Mouse (Mus musculus) layer of hippocampus, adult 11-12 months (tissue): ENCODE data around the gene Frmpd4.
A peak's percentile ranks its signal among the peaks of the same experiment; 100 is the strongest.

ENCODE experiments used
- DNase-seq: peaks from one replicate; pipeline ENCODE4 v3.0.0; 2022; ENCODE audit warnings: low spot score

Frmpd4 gene

DNA sequence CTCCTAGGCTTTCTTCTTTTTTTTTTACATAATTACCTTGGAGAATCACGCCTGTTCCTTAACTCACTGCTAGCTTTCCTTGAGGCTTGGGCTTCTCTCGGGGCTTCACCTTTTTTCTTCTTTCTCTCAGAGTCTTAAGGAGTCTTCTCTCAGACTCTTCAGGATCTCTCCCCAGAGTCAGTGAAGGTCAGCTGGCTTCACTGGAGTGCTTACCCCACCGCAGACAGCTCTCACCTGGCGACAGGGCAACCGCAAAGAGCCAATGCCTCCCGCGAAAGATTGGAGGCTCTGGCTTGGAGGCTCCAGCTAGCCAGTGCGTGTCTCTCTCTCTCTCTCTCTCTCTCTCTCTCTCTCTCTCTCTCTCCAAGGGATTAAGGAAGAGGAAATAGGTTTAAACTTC is 453.0 kb downstream of the Frmpd4 start:
- DNase-seq, result no peak

DNA sequence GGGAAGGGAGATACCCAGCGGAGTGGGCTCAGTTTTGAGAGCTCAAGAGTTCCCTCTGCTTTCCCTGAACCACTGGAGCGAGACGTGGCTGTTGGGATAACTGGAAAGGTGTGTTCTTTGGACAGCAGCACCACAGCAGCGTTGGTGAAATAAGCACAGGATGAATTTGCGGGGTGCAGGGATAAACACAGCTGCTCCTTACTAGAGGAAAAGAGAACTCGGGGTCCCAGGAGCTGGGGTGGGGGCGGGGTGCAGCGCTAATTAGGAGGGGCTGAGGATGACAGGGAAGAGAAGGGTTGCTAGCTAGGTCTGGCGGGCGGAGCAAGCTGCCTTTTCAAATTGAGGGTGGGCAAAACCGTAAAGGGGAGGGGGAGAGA is 453.5 kb downstream of the Frmpd4 start:
- DNase-seq, result no peak

DNA sequence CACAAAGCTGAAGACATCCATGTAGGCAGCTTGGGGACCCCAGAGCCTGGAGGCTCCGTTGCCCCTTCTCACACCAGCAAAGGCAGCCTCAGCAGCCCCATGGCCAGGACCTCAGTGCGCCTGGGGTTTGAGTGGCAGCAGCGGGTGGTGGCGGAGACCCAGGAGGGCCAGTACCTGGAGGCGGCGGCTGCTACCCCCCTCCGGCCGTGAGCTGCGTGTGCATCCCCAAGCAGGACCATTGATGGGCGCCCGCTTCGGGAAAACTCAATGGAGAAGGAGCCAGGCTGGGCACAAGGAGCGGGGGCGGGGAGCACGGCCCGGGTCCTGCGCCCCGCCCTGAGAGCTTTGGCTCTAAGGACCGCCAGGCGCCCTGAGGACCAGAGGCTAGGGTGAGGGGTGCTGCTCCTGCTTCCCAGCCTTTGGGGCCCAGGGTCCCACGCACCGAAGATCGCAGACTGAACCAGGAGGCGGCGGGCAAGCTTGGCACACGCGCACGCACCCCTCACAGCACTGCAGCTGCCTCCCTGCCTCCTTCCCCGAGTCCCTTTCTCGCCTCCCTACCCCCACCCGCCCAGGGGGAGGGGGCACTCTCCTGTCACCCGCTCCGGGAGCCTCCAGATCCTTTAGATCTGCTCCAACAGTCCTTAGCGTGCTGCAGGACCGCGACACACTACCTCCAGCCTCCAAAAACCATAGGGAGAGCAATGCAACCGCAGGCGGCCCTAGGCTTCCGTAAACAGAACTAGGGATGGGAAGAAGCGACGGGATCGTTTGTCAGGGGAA is 454.0 kb downstream of the Frmpd4 start:
- DNase-seq, result peak; percentile 18

DNA sequence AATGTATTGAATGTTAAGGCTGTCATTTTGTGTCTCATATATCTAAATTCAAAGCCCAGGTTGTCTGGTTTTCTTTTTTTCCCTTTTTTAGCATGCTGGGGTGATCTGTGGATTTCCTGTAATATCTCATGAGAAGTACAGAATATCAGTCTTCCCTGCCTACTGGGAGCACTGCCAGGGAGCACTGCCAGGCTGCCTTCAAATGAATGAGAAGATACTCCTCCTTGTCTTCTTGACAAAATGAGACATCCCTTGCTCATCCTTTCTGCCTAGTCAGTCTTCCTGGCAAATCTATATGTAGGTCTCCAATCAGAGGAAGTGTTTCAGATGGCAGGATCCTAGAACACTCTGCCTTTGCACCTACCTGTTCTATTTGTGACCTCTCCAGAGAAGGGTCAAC is 535.4 kb downstream of the Frmpd4 start:
- no peak for DNase-seq

DNA sequence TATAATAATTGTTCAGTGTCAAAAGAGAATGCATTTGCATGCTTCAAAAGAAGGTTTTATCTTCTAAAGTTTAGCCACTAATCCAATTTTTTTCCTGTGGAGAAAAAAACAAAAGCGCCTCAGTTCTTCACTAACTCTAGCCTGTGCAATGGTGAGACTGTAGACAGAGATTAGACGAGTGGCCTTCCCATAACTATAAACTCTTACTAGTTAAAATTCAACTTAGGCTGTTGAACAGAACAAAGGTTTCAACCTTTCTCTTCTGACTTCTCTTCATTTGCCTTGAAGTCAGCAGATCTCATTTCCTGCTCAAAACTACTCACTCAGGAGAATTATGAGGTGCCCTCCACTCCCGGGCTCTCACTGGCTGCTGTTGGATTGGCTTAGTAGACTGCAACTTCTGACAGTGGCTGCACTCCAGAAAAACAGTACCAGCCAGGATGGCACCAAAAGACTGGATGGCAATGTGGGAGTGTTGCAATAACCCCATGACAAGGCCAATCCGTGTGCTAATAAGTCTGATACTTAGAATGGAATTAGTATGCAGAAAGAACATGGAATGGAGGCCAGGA is 556.4 kb downstream of the Frmpd4 start:
- no peak for DNase-seq

DNA sequence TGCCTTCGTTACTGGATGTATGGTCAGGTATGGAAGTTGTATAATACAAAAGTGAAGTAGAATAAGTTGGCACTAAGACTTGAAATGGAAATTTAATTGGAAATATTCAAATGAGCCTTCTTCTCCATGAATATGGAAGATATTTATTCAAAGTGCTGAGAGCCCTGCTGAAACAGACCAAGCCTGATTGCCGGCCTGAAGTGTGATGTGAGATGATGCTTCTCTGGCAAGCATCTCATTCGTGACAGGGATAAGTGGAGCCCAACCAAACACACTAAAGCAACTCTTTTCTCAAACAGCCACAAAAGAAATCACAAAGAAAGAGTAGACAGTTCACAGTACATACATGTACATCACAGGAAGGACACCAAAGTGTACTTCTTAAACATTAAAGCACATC is 559.2 kb downstream of the Frmpd4 start:
- no peak for DNase-seq

DNA sequence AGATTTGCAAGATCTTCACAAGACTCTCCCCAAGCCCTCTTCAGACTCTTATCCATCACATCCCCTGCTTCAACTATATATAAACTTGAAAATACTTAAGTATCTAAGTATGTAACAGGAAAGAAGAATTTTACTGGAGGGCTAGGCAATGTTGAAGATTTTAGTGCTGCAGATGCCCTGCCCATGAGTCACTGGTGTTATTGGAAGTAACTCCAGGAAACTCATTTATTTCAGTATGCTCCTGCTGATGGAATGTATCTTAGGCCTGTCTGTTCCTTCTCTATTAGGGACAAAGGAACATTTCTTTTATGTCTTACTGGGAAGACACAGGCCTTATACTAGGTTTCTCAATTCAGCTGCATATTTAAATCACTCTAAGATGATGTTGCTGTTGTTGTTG is 592.2 kb downstream of the Frmpd4 start:
- DNase-seq, result no peak

DNA sequence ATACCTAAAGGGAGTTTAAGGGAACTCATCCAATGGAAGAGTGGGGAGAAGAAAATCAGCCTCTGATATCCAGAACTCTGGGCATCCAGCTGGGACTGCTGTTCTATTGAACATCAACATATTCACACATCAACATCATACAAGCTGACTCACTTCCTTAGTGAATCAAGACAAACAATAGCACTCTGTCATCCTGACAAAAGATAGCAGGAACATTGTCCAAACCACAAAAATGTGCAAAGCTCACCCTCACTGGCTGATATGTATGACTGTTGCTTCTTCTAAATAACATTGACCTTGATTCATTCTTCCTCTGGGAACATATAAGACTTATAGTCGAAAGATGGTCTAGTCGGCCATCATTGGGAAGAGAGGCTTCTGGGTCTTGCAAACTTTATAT is 625.8 kb downstream of the Frmpd4 start:
- DNase-seq, result no peak

DNA sequence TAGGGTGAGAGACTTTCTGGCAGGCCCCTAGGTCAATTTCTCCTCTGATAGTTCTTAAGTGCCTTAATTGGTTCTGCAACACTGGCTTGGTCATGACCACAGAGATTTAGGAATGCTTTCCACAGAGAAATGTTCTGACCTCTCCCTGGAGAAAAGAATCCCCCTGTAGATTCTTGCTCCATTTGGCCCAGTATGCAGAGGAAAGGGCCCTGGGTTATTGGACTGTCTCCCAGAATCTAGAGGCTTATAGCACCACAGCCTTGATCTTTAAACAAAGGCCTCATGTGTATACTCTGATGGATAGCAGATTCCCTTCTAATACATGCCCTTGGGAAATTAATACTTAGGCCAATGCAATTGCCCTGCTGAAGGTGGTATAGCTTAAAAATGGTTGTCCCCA is 667.5 kb downstream of the Frmpd4 start:
- DNase-seq, result no peak

DNA sequence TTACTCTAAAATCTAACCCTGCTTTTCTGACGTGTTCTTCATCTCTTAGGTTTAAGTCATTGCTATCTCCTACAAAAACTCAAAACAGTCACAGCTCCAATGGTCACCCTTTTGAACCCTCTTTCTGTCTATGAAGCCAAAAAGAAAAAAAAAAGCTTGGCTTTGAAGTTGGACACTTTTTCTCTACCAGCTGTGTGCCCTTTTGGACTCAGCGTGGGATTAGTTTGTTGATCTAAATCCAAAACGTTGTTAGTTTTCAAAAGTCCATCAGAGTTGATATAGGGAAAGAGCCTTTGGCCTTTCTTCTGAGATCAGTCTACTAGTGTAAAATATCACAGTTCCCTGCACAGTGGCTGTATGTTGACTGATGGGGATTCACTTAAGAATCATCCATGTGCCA is 676.0 kb downstream of the Frmpd4 start:
- DNase-seq, result no peak

DNA sequence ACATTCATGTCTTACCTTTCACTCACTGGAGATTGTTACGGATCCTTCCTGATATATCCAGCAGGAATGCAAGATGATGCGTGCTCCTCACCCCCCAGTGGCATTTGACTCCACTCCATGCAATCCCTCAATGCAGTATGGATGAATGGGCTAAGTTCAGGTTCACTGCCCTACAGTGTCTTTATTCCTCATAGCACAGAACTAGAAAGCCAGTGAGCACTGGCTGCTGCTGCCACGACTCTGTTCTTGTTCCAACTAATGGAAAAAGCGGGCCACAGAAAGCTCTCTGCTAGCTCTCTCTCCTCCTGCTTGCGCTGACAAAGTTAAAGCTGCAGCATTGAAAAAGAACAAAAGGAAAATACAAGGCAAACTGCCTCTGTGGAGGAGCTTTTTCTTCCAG is 722.2 kb downstream of the Frmpd4 start:
- no peak for DNase-seq

DNA sequence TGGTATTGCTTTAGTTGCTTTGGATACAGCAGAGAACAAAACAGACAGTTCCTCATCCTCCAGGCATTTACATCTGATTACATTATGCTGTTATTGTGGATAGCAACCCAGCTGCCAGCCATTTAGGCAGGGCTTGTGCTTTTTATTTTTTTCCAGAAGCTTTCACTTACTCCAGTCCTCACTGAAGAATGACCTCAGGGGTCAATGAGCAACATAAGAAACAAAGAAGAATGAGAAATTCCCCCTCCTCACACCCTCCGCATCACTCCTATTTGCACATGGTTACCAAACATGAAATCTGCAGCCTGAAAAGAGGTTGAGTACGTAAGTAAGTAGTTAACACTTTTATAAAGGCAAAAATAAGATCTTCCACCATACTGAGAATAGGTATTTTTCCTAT is 744.5 kb downstream of the Frmpd4 start:
- DNase-seq, result no peak

DNA sequence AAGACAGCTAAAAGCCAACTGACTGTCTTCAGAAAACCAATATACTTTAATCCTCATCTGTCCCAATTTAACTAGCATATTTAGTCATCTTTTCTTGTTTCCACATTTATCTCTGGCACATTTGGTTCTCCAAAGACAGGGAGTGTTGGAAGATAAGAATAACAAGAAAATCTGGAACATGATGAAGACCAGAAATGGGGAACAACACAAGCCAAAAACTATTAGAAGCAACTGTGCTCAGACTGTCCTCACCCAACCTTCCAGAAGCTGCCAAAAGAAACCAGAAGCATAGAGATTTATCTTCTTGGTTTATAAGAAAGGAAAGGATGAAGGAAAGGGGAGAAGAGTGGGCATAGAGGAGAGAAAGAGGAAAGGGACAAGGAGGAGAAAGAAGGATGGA is 748.6 kb downstream of the Frmpd4 start:
- no peak for DNase-seq

DNA sequence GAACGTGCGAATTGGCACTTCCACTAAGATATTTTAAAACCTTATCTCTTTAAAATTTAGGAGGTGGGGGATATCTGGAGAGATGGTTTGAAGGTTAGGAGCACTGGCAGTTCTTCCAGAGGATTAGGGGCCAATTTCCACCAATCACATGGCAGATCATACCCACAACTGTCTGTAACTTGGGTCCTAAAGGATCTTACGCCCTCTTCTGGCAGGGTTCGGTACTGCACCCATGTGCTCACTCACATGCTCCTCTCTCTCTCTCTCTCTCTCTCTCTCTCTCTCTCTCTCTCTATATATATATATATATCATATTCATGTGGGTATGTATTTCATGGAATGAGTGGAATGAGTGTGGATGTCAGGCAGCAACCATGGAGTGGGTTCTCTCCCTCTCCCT is 759.7 kb downstream of the Frmpd4 start:
- peak; percentile 10 for DNase-seq

DNA sequence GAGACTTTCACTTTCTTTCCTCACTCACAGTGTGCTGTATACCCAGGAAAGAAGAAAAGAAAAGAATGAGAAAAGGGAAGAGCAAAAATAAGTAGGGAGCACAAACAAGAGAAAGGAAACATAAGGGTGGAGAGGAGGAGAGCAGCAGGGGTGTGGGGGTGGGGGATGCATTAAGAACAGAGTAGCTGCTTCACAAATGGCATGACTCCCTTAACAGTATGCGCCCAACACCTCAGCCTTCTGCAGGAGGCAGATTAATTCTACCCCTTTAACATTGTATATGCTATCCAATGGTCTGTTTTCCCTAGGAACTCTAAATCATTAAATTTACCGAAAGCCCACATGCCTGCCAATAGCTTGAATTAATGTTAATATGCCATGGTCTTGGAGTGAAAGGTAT is 766.9 kb downstream of the Frmpd4 start:
- DNase-seq, result no peak

DNA sequence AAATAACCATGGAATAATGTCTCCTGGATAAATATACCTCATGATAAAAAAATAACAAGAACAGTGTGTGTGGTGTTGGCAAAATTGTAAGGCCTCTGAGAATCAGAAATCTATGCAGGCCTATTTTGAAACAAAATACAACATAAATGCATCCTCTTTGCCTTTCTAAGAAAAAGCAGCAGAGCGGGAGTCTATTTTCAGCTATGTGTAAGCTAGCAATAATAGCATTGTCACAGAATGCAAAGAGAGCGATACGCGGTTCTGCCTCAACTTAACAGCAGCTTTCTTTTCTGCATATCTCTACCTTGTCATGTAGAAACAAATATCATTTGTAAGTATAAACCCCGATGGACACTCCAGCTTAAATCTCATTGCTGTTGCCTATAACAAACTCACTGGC is 768.5 kb downstream of the Frmpd4 start:
- no peak for DNase-seq

DNA sequence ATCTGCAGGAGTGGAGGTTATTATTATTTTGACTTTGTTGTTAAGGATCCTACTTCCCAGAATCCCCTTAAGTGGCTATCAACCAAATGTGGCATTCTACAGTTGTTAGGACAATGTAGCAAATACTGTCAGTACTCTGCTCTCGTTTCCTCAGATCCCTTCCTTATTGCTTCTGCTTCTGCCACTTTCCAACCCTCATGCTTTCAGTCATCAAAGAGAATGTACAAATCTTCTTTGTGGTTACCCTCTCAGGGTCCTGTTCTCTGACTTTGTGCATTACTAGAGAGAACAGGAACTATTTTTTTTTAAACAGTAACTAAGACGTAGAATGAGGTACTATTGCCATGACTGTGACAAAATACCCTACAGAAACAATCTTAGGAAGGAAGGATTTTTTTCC is 788.3 kb downstream of the Frmpd4 start:
- no peak for DNase-seq

DNA sequence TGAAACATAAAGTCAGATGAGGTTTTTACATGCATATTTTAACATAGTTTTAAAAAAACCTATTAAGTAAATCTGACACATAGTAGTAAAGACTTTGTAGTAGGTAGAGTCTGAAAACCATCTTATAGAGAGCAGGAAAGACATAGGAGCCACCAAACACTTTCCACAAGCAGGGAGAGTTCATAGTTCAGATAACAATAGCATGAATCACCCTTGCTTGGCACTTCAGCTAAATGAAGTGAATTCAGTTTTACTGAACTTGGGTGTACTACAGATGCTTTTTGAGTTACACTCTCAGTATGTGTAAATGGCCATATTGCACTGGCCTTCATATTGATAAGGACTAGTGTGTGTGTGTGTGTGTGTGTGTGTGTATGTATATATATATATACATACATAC is 793.5 kb downstream of the Frmpd4 start:
- DNase-seq, result no peak

DNA sequence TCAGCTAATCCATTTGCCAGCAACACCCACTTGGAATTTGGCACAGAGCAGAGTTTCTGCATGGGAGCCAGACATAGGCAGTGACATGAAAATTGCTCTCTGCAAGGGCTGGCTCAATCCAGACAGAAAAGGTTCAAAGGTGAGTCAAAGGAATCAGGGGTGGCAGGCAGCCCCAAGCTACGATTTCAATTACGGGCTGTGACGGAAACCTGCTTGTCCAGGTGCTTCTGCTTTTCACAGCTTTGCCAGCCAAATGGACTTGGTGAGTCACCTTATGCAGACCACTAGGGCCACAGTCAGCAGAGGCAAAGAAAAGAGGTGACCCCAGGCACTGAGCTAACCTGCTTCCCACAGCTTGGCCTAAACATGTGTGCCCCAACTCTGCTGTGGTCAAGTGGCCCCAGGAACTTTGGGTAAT is 857.5 kb downstream of the Frmpd4 start:
- DNase-seq, result no peak

DNA sequence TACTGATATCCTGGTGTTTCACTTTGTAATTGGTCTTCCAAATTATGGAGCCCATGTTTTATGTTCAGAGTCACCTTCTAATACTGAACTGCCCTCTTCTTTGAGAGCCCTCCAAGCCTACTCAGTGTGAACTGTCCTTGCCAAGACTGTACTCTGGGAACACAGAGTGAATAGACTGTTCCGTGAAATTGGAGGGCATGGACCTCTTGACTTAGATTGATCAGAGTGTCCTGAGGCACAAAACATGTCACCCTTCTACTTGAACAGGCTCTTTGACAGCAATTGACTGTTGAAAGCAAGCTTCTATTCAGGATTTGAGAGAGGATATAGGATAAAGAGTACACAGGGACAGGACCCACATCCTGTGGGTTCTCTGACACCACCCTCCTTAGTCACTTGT is 857.9 kb downstream of the Frmpd4 start:
- DNase-seq, result no peak

DNA sequence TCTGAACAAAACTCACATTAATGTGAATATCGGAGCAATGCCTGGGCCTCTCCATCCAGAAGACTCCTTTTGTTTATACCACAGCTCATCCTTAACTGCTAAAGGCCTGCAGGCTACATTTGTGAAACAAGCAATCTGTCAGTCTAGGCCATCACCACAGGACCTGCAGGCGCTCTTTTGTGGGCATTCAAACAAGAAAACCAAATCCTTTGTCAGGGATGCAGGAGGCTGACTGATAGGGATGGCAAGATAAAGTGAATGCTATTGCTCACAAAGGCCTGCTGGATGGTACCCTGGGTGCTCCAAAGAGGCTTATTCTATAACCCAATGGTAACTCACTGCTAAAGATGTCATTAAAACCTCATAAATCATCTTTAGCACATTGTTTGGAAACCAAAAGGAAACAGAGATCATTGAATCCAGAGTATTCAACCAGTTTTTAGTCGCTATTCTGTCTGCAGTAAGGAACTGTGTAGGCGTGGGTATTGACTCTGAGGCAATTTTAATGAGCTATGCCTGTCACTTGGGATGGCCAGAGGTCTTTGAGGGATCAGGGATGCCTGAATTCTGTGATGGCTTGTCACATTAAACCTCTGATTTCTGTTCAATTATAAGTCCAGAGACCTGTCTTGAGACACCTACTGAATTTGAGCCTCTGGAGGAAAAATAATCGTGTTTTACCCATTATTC is 922.1 kb downstream of the Frmpd4 start:
- no peak for DNase-seq

DNA sequence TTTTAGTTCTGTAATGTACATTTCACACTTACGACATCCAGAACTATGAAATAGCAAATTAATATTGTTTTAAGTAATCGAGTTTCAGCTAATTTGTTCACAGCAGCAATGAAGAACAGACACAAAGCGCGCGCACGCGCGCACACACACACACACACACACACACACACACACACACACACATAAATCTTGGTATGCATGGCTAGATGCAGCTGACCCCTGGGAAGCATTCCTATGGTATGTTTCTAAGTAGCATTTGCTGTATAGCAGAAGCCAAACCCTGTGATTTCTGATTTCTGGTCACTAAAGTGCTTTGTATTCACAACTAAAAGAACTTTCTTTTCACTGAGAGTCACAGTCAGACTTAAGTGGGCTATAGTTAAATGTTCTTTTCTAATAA is 922.8 kb downstream of the Frmpd4 start:
- DNase-seq, result no peak

DNA sequence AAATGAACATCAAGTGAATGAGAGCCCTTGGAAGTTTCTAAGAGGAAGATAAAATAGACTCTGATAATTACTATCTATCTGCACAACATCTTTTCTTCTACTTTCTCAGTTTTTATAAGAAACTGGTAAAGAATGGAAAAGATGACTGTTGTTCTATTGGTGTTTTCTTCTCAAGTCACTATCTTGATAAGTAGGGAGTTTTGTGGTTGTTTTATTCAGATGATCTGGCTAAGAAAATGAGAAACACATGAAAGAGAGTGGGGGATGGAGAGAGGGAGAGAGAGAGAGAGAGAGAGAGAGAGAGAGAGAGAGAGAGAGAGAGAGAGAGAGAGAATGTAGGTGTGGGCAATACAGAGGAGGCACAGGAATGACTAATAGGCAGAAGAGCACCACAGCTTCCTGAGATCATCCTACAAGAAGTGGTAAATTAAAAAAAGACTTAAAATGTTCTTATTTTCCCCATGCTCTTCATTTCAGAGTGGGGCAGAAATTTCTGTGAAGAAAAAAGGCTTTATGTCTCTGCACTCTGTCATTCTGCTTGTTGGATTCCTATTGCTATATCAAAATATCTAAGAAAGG is 979.3 kb downstream of the Frmpd4 start:
- DNase-seq, result no peak
